Mouse (Mus musculus) embryonic facial prominence, embryonic 12.5 days (tissue): Measurements from ENCODE around the gene Tmem230. TPM values are rescaled to one million over a fixed set of nuclear protein-coding genes. Genes with fewer than 3 reads are reported as not detected.

Source experiments
- ATAC-seq: fragments of 200-750 bp; cut with Nextera tagmentation; 2 replicates; pipeline ENCODE4 v1.8.0; 2017; ENCODE audit not compliant: insufficient number of reproducible peaks, insufficient read depth, low FRiP score, low TSS enrichment
- H3K27ac ChIP-seq: fragments of 300-500 bp; sonication (generic); 2 replicates; pipeline ENCODE4 v1.5.1; 2016; ENCODE audit warnings: mild to moderate bottlenecking
- H3K27me3 ChIP-seq: fragments of 300-500 bp; sonication (generic); 2 replicates; pipeline ENCODE4 v1.6.1; 2016; ENCODE audit warnings: mild to moderate bottlenecking, moderate library complexity
- H3K36me3 ChIP-seq: fragments of 300-500 bp; sonication (generic); 2 replicates; pipeline ENCODE4 v1.6.1; 2016; ENCODE audit warnings: mild to moderate bottlenecking
- H3K4me1 ChIP-seq: fragments of 300-500 bp; sonication (generic); 2 replicates; pipeline ENCODE4 v1.6.1; 2016
- H3K4me2 ChIP-seq: fragments of 300-500 bp; sonication (generic); replicated peaks from 2 replicates; pipeline ENCODE4 v1.6.1; 2016; ENCODE audit warnings: mild to moderate bottlenecking, moderate library complexity
- H3K4me3 ChIP-seq: fragments of 300-500 bp; sonication (generic); 2 replicates; pipeline ENCODE4 v1.5.1; 2016; ENCODE audit warnings: mild to moderate bottlenecking
- H3K9ac ChIP-seq: fragments of 300-500 bp; sonication (generic); 2 replicates; pipeline ENCODE4 v1.6.1; 2016; ENCODE audit warnings: mild to moderate bottlenecking, moderate library complexity
- H3K9me3 ChIP-seq: fragments of 300-500 bp; sonication (generic); 2 replicates; pipeline ENCODE4 v1.6.1; 2016; ENCODE audit warnings: mild to moderate bottlenecking, moderate library complexity
- WGBS: fragments of 180-500 bp; shearing (Covaris S2); methylation state at CpG from one replicate; pipeline ENCODE4 v1.1.7; 2016; 5-methylcytosine and 5-hydroxymethylcytosine counted together
- polyA plus RNA-seq: library from polyadenylated mRNA; unstranded; fragments of >200 nt; fragmentation: Nextera tagmentation; extraction: Ambion mirVana; gene quantifications from 2 replicates; pipeline ENCODE4 v1.2.1, GENCODE M21; 2016

Gene Tmem230
- polyA plus RNA-seq, 1 experiment from 2014 or later, result 54.8 TPM

- H3K27ac ChIP-seq, result no peak overlapping the region
- H3K27me3 ChIP-seq, result no peaks in the 10 kb centered on the region
- no peaks in the 10 kb centered on the region for H3K9me3 ChIP-seq
- no peaks in the 10 kb centered on the region for H3K4me1 ChIP-seq
- H3K4me2 ChIP-seq, result no peak overlapping the region
- no peak overlapping the region for H3K4me3 ChIP-seq
- H3K9ac ChIP-seq, result no peak overlapping the region
- no peaks in the 10 kb centered on the region for H3K36me3 ChIP-seq
- 82% methylated on average over 9 of the region's 9 CpGs for WGBS
- no peak for ATAC-seq
These were observed 36.7 kb downstream of the Tmem230 start for GRCm38 (mm10) chr2:132210806-132211312.

- Histone ChIP-seq H3K9me3 (no peaks in the 10 kb centered on the region), H3K9ac (no peak overlapping the region), H3K4me3 (no peak overlapping the region), H3K36me3 (no peaks in the 10 kb centered on the region), H3K4me2 (no peak overlapping the region), H3K27me3 (no peaks in the 10 kb centered on the region), H3K27ac (no peak overlapping the region), H3K4me1 (no peaks in the 10 kb centered on the region)
- no peak for ATAC-seq
- WGBS, result 79% methylated on average over 8 of the region's 8 CpGs
These were observed 39.2 kb downstream of the Tmem230 start for GRCm38 (mm10) chr2:132208246-132208881.

GRCm38 (mm10) chr2:132206316-132206881 lies 41.2 kb downstream of the Tmem230 start:
- Histone ChIP-seq H3K4me2 (no peak overlapping the region), H3K27ac (no peak overlapping the region), H3K4me1 (no peaks in the 10 kb centered on the region), H3K27me3 (no peaks in the 10 kb centered on the region), H3K9ac (no peak overlapping the region), H3K36me3 (no peaks in the 10 kb centered on the region), H3K4me3 (no peak overlapping the region), H3K9me3 (no peaks in the 10 kb centered on the region)
- 78% methylated on average over 16 of the region's 16 CpGs for WGBS
- no peak for ATAC-seq

GRCm38 (mm10) chr2:132205549-132205948 lies 42.1 kb downstream of the Tmem230 start:
- no peak overlapping the region for H3K9ac ChIP-seq
- no peak overlapping the region for H3K4me2 ChIP-seq
- no peak for ATAC-seq
- H3K4me1 ChIP-seq, result no peaks in the 10 kb centered on the region
- no peak overlapping the region for H3K27ac ChIP-seq
- no peaks in the 10 kb centered on the region for H3K9me3 ChIP-seq
- H3K36me3 ChIP-seq, result no peaks in the 10 kb centered on the region
- WGBS, result 85% methylated on average over 4 of the region's 4 CpGs
- no peaks in the 10 kb centered on the region for H3K27me3 ChIP-seq
- no peak overlapping the region for H3K4me3 ChIP-seq

GRCm38 (mm10) chr2:132203773-132204172 lies 43.8 kb downstream of the Tmem230 start:
- Histone ChIP-seq H3K27me3 (no peaks in the 10 kb centered on the region), H3K9ac (no peak overlapping the region), H3K4me3 (no peak overlapping the region), H3K27ac (no peak overlapping the region), H3K4me1 (no peaks in the 10 kb centered on the region), H3K9me3 (no peaks in the 10 kb centered on the region), H3K4me2 (no peak overlapping the region), H3K36me3 (no peaks in the 10 kb centered on the region)
- no peak for ATAC-seq
- WGBS, result 79% methylated on average over 3 of the region's 3 CpGs

- Histone ChIP-seq H3K4me1 (no peaks in the 10 kb centered on the region), H3K27me3 (no peaks in the 10 kb centered on the region), H3K4me2 (no peak overlapping the region), H3K4me3 (no peak overlapping the region), H3K27ac (no peak overlapping the region), H3K9ac (no peak overlapping the region), H3K9me3 (no peaks in the 10 kb centered on the region), H3K36me3 (no peaks in the 10 kb centered on the region)
- WGBS, result 75% methylated on average over 3 of the region's 3 CpGs
- no peak for ATAC-seq
These were observed 44.4 kb downstream of the Tmem230 start for GRCm38 (mm10) chr2:132203186-132203585.

- ATAC-seq, result no peak
- 89% methylated on average over 9 of the region's 9 CpGs for WGBS
- H3K27ac ChIP-seq, result no peak overlapping the region
- no peak overlapping the region for H3K9ac ChIP-seq
- H3K36me3 ChIP-seq, result no peaks in the 10 kb centered on the region
- no peak overlapping the region for H3K4me2 ChIP-seq
- no peaks in the 10 kb centered on the region for H3K9me3 ChIP-seq
- H3K4me3 ChIP-seq, result no peak overlapping the region
- H3K4me1 ChIP-seq, result no peaks in the 10 kb centered on the region
- no peaks in the 10 kb centered on the region for H3K27me3 ChIP-seq
These were observed 49.3 kb downstream of the Tmem230 start for GRCm38 (mm10) chr2:132198017-132198933.

- no peak for ATAC-seq
- no peaks in the 10 kb centered on the region for H3K4me1 ChIP-seq
- whole genome bisulfite sequencing, result 81% methylated on average over 2 of the region's 2 CpGs
These were observed 52.0 kb downstream of the Tmem230 start for GRCm38 (mm10) chr2:132195602-132196001.

GRCm38 (mm10) chr2:132190602-132191161 lies 56.9 kb downstream of the Tmem230 start:
- H3K27ac ChIP-seq, result no peak overlapping the region
- H3K4me3 ChIP-seq, result no peak overlapping the region
- no peak overlapping the region for H3K9ac ChIP-seq
- no peaks in the 10 kb centered on the region for H3K4me1 ChIP-seq
- H3K9me3 ChIP-seq, result no peaks in the 10 kb centered on the region
- H3K27me3 ChIP-seq, result no peaks in the 10 kb centered on the region
- H3K36me3 ChIP-seq, result no peaks in the 10 kb centered on the region
- 77% methylated on average over 3 of the region's 3 CpGs for WGBS
- no peak overlapping the region for H3K4me2 ChIP-seq
- no peak for ATAC-seq

More at GRCm38 (mm10) chr2:132195602-132196001, 52.0 kb downstream of the Tmem230 start:
- Histone ChIP-seq H3K4me2 (no peak overlapping the region), H3K9me3 (no peaks in the 10 kb centered on the region), H3K27ac (no peak overlapping the region), H3K27me3 (no peaks in the 10 kb centered on the region), H3K4me3 (no peak overlapping the region), H3K9ac (no peak overlapping the region), H3K36me3 (no peaks in the 10 kb centered on the region)
